Mouse (Mus musculus) thymus, adult 2 months (tissue): ENCODE data around the gene Thbs4. TPM values are rescaled to one million over a fixed set of nuclear protein-coding genes. Genes with fewer than 3 reads are reported as not detected.
"Not testable (repeated sequence)": the region's sequence is repeated elsewhere in the genome, so short reads cannot be mapped to it uniquely, and the experiment has no call there.

Experiments
- DNase-seq: peaks from one replicate; pipeline ENCODE4 v3.0.0; 2021
- H3K27ac ChIP-seq: fragments of 200-500 bp; 2 replicates; pipeline ENCODE4 v1.5.1; 2012; ENCODE audit warnings: low read length, control low read depth; ENCODE audit not compliant: control insufficient read depth, insufficient read depth
- H3K27me3 ChIP-seq: fragments of 200-500 bp; 2 replicates; pipeline ENCODE4 v1.6.1; 2012; ENCODE audit warnings: mild to moderate bottlenecking, low read length, moderate library complexity, mixed read lengths; ENCODE audit not compliant: control insufficient read depth, insufficient read depth
- H3K36me3 ChIP-seq: fragments of 200-500 bp; 2 replicates; pipeline ENCODE4 v1.6.1; 2012; ENCODE audit warnings: mild to moderate bottlenecking, low read length, moderate library complexity; ENCODE audit not compliant: control insufficient read depth, insufficient read depth
- H3K4me1 ChIP-seq: fragments of 200-500 bp; replicated peaks from 2 replicates; pipeline ENCODE4 v1.6.1; 2012; ENCODE audit warnings: low read length; ENCODE audit not compliant: control insufficient read depth, insufficient read depth
- H3K4me3 ChIP-seq: fragments of 200-500 bp; 2 replicates; pipeline ENCODE4 v1.5.1; 2012; ENCODE audit warnings: mild to moderate bottlenecking, low read length, control low read depth, moderate library complexity; ENCODE audit not compliant: control insufficient read depth, insufficient read depth
- CTCF ChIP-seq: fragments of 200-500 bp; IDR thresholded peaks from 2 replicates; pipeline ENCODE4 v1.5.1; 2012; ENCODE audit warnings: mild to moderate bottlenecking, control low read depth, low read length, moderate library complexity, borderline replicate concordance; ENCODE audit not compliant: control insufficient read depth, poor library complexity, insufficient read depth; ENCODE audit errors: extremely low read depth
- POLR2A ChIP-seq: fragments of 200-500 bp; IDR thresholded peaks from 2 replicates; pipeline ENCODE4 v1.6.1; 2012; ENCODE audit warnings: mild to moderate bottlenecking, low read length, control low read depth, moderate library complexity; ENCODE audit not compliant: control insufficient read depth, poor library complexity, insufficient read depth; ENCODE audit errors: extremely low read depth
- WGBS: fragments of 180-500 bp; shearing (Covaris S2); methylation state at CpG from one replicate; pipeline ENCODE4 v1.1.7; 2018; 5-methylcytosine and 5-hydroxymethylcytosine counted together
- polyA plus RNA-seq: library from polyadenylated mRNA; depleted of rRNA; stranded (reverse); fragments of >200 nt; gene quantifications from 2 replicates; pipeline ENCODE4 v1.2.3, GENCODE M21; 2012; rRNA removed

The Thbs4 gene
- polyA plus RNA-seq, result 2.6 and 3.4 TPM in 2 replicates

DNA sequence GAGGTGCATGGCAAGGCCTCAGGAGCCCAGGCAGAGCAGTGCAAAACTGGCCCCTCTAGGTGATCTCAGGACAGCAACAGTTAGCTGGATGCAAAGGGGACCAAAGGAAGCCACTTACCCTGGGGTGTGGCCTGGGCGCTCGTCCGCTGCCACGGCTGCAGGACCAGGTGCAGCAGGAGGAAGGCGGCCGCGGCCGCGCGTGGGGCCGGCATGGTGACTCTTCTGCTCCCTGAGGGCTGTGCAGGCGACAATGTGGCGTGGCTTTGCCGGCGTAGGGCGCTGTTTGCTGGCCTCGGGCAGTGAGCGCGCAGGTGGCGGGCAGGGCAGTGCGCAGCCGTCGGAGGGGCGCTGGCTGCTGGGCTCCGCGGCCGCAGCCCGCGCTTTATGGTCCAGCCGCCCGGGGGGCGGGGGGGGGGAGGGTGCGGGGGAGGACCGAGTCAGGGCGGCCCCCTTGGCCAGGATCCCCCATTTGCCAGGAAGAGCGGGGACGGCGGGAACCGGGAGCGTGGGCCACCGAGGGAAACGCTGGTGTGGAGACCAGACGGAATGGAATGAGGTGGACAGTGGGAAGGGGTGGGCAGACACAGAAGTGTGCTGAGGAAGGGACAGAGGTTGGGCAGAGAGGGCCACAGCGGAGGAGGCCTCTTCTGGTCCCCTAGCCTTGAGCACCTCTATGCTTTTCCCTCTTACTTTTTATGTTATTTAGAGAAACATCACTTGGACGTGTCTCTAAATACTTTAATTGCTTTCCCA lies at the start of gene Thbs4:
Thbs4 (minus strand) TSS at position 357 of the 753 bp plus-strand sequence.
- Histone ChIP-seq H3K4me1 (no peaks in the 10 kb centered on the region), H3K4me3 (no peak within 1 kb of the TSS), H3K27ac (no peak within 1 kb of the TSS), H3K36me3 (no peaks in the 10 kb centered on the region), H3K27me3 (peaks cover 4% of the 10 kb centered on the region; the same call in 1 of the 2 replicates)
- TF ChIP-seq CTCF (no peak), POLR2A (no peak)
- 12% methylated on average over 42 of the region's 45 CpGs for WGBS
- DNase-seq, result no peak

DNA sequence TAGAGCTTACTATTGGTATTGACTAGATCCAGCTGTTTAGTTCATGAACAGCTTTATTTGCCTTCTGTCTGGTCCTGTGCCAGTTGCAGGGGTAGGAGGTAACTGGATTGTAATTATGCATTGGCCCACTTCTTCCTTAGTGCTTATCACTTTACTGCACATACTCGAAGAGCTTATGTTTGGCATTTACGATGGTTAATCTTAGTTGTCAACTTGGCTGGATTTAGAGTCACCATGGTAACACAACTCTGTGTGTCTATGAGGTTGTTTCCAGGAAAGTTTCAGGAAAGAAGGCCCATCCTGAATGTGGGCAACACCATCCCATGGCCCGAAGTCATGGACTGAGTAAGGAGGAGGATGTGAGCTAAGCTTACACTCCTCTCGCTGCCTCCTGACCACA lies 38.5 kb upstream of the Thbs4 start:
- no peak overlapping the region for H3K27ac ChIP-seq
- no peak overlapping the region for H3K4me3 ChIP-seq
- TF ChIP-seq POLR2A (no peak), CTCF (no peak)
- 92% methylated on average over 4 of the region's 4 CpGs for WGBS
- H3K36me3 ChIP-seq, result no peaks in the 10 kb centered on the region
- no peaks in the 10 kb centered on the region for H3K27me3 ChIP-seq
- DNase-seq, result no peak
- no peaks in the 10 kb centered on the region for H3K4me1 ChIP-seq

DNA sequence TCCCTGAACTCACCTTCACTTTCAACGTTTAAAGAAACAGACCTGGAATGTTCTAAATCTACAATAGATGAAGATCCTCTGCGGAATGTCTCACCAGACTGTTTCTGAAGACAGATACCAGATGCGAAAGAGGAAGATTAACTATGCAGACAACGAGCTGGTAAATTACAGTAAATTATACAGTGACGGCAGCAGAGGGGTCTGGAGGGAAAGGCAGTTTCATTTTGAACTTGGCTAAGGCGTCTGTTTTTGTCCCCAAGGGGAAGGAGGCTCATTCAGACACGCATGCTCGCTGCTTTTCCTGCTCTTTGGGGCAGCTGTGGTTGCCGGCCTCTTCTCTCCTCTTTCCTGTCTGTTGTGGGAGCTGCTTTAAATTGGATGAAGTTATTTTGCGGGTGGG lies 34.2 kb upstream of the Thbs4 start:
- no peaks in the 10 kb centered on the region for H3K27me3 ChIP-seq
- H3K36me3 ChIP-seq, result no peaks in the 10 kb centered on the region
- no peak for DNase-seq
- H3K4me1 ChIP-seq, result no peaks in the 10 kb centered on the region
- no peak overlapping the region for H3K4me3 ChIP-seq
- TF ChIP-seq CTCF (no peak), POLR2A (no peak)
- WGBS, result 13% methylated on average over 10 of the region's 10 CpGs
- H3K27ac ChIP-seq, result no peak overlapping the region

DNA sequence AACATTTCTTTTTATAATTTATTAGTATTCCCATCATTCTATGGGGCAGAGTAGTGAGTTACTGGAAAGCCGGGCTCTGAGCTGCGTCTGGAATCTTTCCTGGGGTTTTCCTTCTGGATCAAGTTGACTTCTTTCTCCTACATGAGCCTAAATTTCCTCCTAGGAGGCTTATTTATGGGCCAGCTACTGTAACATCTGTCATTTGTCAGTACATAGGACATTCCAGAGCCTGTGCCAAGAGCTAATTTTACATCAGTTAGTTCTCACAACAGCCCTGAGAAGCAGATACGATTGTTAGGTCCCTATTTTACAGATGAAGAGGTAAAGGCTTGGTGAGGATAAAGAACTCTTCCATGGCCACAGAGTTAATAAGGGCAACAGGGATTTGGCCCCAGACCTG lies 22.7 kb upstream of the Thbs4 start:
- Histone ChIP-seq H3K27me3 (no peaks in the 10 kb centered on the region), H3K27ac (no peak overlapping the region), H3K4me3 (no peak overlapping the region), H3K36me3 (no peaks in the 10 kb centered on the region), H3K4me1 (no peaks in the 10 kb centered on the region)
- 91% methylated on average over 3 of the region's 3 CpGs for WGBS
- TF ChIP-seq POLR2A, result no peak
- TF ChIP-seq CTCF, result no peak
- no peak for DNase-seq

DNA sequence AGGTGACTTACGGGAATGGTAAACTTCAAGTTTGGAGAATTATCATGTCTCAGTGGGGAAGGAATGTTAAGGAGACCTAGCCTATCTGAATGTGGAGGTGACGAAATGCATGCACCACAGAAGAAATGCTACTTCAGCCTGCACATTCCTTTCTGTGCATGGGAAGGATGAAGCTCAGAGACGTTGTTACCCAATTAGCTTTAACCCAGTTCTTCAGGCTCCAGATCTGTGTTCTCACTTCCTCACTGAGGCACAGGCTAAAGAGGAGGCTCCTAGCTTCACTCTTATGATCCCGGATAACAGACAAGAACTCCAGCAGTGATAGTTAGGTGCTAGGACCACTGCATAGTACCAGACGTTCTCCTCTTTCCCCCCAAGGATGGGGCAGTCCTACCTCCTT lies 21.7 kb upstream of the Thbs4 start:
- H3K4me1 ChIP-seq, result no peaks in the 10 kb centered on the region
- 84% methylated on average over 5 of the region's 5 CpGs for WGBS
- H3K27ac ChIP-seq, result no peak overlapping the region

DNA sequence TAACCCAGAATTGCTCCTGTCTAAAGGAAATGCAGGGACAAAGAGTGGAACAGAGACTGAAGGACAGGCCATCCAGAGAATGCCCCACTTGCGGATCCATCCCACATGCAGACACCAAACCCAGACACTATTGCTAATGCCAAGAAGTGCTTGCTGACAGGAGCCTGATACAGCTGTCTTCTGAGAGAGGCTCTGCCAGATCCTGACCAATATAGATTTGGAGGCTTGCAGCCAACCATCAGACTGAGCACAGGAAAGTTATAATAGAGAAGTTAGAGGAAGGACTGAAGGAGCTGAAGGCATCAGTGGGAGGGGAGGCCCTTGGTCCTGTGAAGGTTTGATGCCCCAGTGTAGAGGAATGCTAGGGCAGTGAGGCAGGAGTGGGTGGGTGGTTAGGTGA lies 16.0 kb upstream of the Thbs4 start:
- not testable (repeated sequence) for H3K36me3 ChIP-seq, H3K27me3 ChIP-seq, DNase-seq, H3K4me3 ChIP-seq, H3K27ac ChIP-seq, H3K4me1 ChIP-seq
- 95% methylated on average over 1 of the region's 1 CpGs for WGBS

More for the DNA sequence above, 21.7 kb upstream of the Thbs4 start:
- no peak overlapping the region for H3K4me3 ChIP-seq
- no peaks in the 10 kb centered on the region for H3K36me3 ChIP-seq
- DNase-seq, result no peak
- no peaks in the 10 kb centered on the region for H3K27me3 ChIP-seq
- TF ChIP-seq POLR2A (no peak), CTCF (no peak)

DNA sequence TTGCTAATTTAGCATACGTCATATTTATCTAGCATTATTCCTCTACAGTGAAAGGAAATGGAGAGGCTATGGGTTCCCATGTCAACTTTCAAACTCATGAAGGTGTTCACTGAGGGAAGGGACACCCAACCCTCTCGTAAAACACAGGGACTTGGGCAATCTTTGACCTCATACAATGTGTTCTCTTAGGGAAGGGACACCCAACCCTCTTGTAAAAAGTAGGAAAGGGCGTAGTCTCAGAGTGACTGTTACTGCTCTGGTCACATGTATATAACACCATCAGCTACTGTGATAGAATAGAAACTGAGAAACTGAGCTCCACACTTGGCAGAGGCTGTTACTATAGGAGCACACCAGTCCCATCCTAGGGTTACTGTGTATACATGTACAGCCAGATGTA lies 13.2 kb upstream of the Thbs4 start:
- no peak for TF ChIP-seq POLR2A
- TF ChIP-seq CTCF, result no peak
- 96% methylated on average over 3 of the region's 3 CpGs for WGBS
- no peak for DNase-seq
- Histone ChIP-seq H3K4me1 (no peaks in the 10 kb centered on the region), H3K27me3 (no peaks in the 10 kb centered on the region), H3K27ac (no peak overlapping the region), H3K4me3 (no peak overlapping the region), H3K36me3 (no peaks in the 10 kb centered on the region)
